10 mouse cellular contexts compared by ENCODE assay signal in the genomic region with DNA sequence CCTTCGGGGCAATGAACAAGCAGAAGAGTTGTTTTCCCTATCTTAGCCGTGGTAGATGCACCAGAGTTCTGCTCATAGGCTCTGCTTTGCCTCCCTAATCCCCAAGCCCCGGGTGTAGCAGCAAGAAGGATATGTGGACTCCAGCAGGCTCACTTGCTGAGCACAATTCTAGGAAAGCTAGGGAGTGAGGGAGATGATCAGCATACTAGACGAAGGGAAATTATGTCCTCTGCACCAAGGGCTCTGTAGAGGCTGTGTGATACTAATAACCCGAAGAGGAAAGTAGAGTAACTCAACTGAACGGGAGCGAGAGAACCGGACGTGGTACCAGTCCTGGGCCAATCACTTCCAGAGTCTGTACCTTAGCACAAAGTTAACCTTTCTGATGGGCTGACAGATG. TPM values are rescaled to one million over a fixed set of nuclear protein-coding genes. Genes with fewer than 3 reads are reported as not detected.
DNase-seq lines count a peak whose midpoint lies in the region; ATAC-seq and TF ChIP-seq lines count a peak whose summit lies in the region.
"Had no signal": no experiment of that assay in that cellular context is flagged by ENCODE, and none has a peak within 500 bp of the region (broad histone marks: within the 10 kb centered on the region; RNA-seq: fewer than 3 reads in every experiment).

Gene Cartpt (minus strand): TSS at position 127 of the 400 bp plus-strand sequence.

- ATAC-seq in kidney, embryonic 15.5 days (replicated peaks; ENCODE audit: low FRiP score), result no peak
- ATAC-seq in embryonic facial prominence, embryonic 14.5 days (ENCODE audit: low read depth), result no peak
- no peak for ATAC-seq in hindbrain, postnatal 0 days
- no peak; the same call in 1 of the 2 replicates for ATAC-seq in midbrain, embryonic 16.5 days
- ATAC-seq in liver, embryonic 12.5 days, result no peak

- 41% methylated on average over 9 of the region's 9 CpGs for WGBS in kidney, embryonic 15.5 days
- WGBS in embryonic facial prominence, embryonic 14.5 days, result 37% methylated on average over 9 of the region's 9 CpGs
- 35% methylated on average over 9 of the region's 9 CpGs for WGBS in hindbrain, postnatal 0 days
- WGBS in midbrain, embryonic 16.5 days, result 38% methylated on average over 9 of the region's 9 CpGs
- WGBS in liver, embryonic 12.5 days (ENCODE audit: insufficient replicate concordance), result 43% methylated on average over 9 of the region's 9 CpGs

- H3K9me3 ChIP-seq in kidney, embryonic 15.5 days (replicated peaks), result no peaks in the 10 kb centered on the region
- no peaks in the 10 kb centered on the region for H3K9me3 ChIP-seq in embryonic facial prominence, embryonic 14.5 days (ENCODE audit: control insufficient read depth, low read length)
- H3K9me3 ChIP-seq in hindbrain, postnatal 0 days (ENCODE audit: low read length), result no peaks in the 10 kb centered on the region
- no peaks in the 10 kb centered on the region for H3K9me3 ChIP-seq in midbrain, embryonic 16.5 days (replicated peaks; ENCODE audit: control insufficient read depth, low read length, poor library complexity, severe bottlenecking)
- no peaks in the 10 kb centered on the region for H3K9me3 ChIP-seq in liver, embryonic 12.5 days (replicated peaks)

- peaks cover 11% of the 10 kb centered on the region for H3K4me1 ChIP-seq in kidney, embryonic 15.5 days
- H3K4me1 ChIP-seq in embryonic facial prominence, embryonic 14.5 days (ENCODE audit: control insufficient read depth, insufficient read depth, low read length), result 0 out of 2 replicates have a peak, but pooled peaks cover 6% of the 10 kb centered on the region
- H3K4me1 ChIP-seq in hindbrain, postnatal 0 days (ENCODE audit: insufficient read depth, low read length), result no peaks in the 10 kb centered on the region
- H3K4me1 ChIP-seq in midbrain, embryonic 16.5 days (ENCODE audit: control insufficient read depth, insufficient read depth, low read length), result peaks cover 15% of the 10 kb centered on the region
- no peaks in the 10 kb centered on the region for H3K4me1 ChIP-seq in liver, embryonic 12.5 days

- no peak for TF ChIP-seq CTCF in hindbrain, postnatal 0 days (IDR thresholded peaks at IDR 0.05; ENCODE audit: low read depth)

- H3K27ac ChIP-seq in kidney, embryonic 15.5 days, result no peak within 1 kb of the TSS
- H3K27ac ChIP-seq in embryonic facial prominence, embryonic 14.5 days (replicated peaks; ENCODE audit: low read depth, low read length), result no peak within 1 kb of the TSS
- no peak within 1 kb of the TSS for H3K27ac ChIP-seq in hindbrain, postnatal 0 days
- H3K27ac ChIP-seq in midbrain, embryonic 16.5 days (ENCODE audit: low read length), result no peak within 1 kb of the TSS
- H3K27ac ChIP-seq in liver, embryonic 12.5 days, result no peak within 1 kb of the TSS
- H3K27ac ChIP-seq: liver, embryonic 14.5 days had no signal

- no peak for DNase-seq in kidney, postnatal 25 days
- DNase-seq in embryonic facial prominence, embryonic 14.5 days (ENCODE audit: low spot score), result no peak
- DNase-seq in hindbrain, postnatal 0 days (ENCODE audit: low spot score), result no peak
- DNase-seq in urinary bladder, postnatal 10 days (ENCODE audit: low spot score), result no peak
- DNase-seq in thymus, postnatal 0 days (ENCODE audit: low spot score), result no peak

- H3K27me3 ChIP-seq in kidney, embryonic 15.5 days, result peaks cover 52% of the 10 kb centered on the region
- peaks cover 47% of the 10 kb centered on the region for H3K27me3 ChIP-seq in embryonic facial prominence, embryonic 14.5 days (replicated peaks; ENCODE audit: control insufficient read depth, insufficient read depth, low read length)
- H3K27me3 ChIP-seq in hindbrain, postnatal 0 days (ENCODE audit: insufficient read depth, low read length), result peaks cover 11% of the 10 kb centered on the region; the same call in 1 of the 2 replicates
- peaks cover 19% of the 10 kb centered on the region for H3K27me3 ChIP-seq in midbrain, embryonic 16.5 days (ENCODE audit: control insufficient read depth, insufficient read depth, low read depth, low read length)
- peaks cover 41% of the 10 kb centered on the region for H3K27me3 ChIP-seq in liver, embryonic 12.5 days (replicated peaks)

- H3K4me2 ChIP-seq in kidney, embryonic 15.5 days, result peak within 1 kb of the TSS; percentile 50
- H3K4me2 ChIP-seq in embryonic facial prominence, embryonic 14.5 days (ENCODE audit: low read depth, low read length), result peak within 1 kb of the TSS; percentile 45
- peak within 1 kb of the TSS; percentile 59 for H3K4me2 ChIP-seq in hindbrain, postnatal 0 days (ENCODE audit: low read depth, low read length)
- H3K4me2 ChIP-seq in midbrain, embryonic 16.5 days (ENCODE audit: low read length), result peak within 1 kb of the TSS; percentile 62
- no peak within 1 kb of the TSS for H3K4me2 ChIP-seq in liver, embryonic 12.5 days

- H3K9ac ChIP-seq in kidney, embryonic 15.5 days, result no peak within 1 kb of the TSS
- no peak within 1 kb of the TSS for H3K9ac ChIP-seq in embryonic facial prominence, embryonic 14.5 days (ENCODE audit: low read depth, low read length)
- H3K9ac ChIP-seq in hindbrain, postnatal 0 days (replicated peaks; ENCODE audit: low read length), result peak within 1 kb of the TSS; percentile 35
- H3K9ac ChIP-seq in midbrain, embryonic 16.5 days (ENCODE audit: low read depth, low read length), result peak within 1 kb of the TSS; percentile 63
- no peak within 1 kb of the TSS for H3K9ac ChIP-seq in liver, embryonic 12.5 days
- H3K9ac ChIP-seq: liver, embryonic 14.5 days had no signal

- no peaks in the 10 kb centered on the region for H3K36me3 ChIP-seq in kidney, embryonic 15.5 days
- H3K36me3 ChIP-seq in embryonic facial prominence, embryonic 14.5 days (ENCODE audit: control insufficient read depth, insufficient read depth, low read length), result no peaks in the 10 kb centered on the region
- no peaks in the 10 kb centered on the region for H3K36me3 ChIP-seq in hindbrain, postnatal 0 days (ENCODE audit: insufficient read depth, low read length)
- no peaks in the 10 kb centered on the region for H3K36me3 ChIP-seq in midbrain, embryonic 16.5 days (ENCODE audit: control insufficient read depth, insufficient read depth, low read length)
- H3K36me3 ChIP-seq in liver, embryonic 12.5 days, result no peaks in the 10 kb centered on the region

- peak within 1 kb of the TSS; percentile 25 for H3K4me3 ChIP-seq in kidney, embryonic 15.5 days (replicated peaks)
- H3K4me3 ChIP-seq in embryonic facial prominence, embryonic 14.5 days (ENCODE audit: low read depth, low read length), result peak within 1 kb of the TSS; percentile 21
- peak within 1 kb of the TSS; percentile 34 for H3K4me3 ChIP-seq in hindbrain, postnatal 0 days (ENCODE audit: low read length)
- peak within 1 kb of the TSS; percentile 45 for H3K4me3 ChIP-seq in midbrain, embryonic 16.5 days (ENCODE audit: low read depth, low read length)
- H3K4me3 ChIP-seq in liver, embryonic 12.5 days, result no peak within 1 kb of the TSS

RNA-seq across cellular contexts. Expression of gene Cartpt, which starts in this region (rescaled TPM):
- polyA plus RNA-seq in kidney, embryonic 15.5 days (2015; fragmentation: Nextera tagmentation; extraction: Ambion mirVana), result 0.93 and 4.7 TPM in 2 replicates
- 3.1 and 3.2 TPM in 2 replicates for polyA plus RNA-seq in embryonic facial prominence, embryonic 14.5 days (2014; fragmentation: Nextera tagmentation; extraction: Ambion mirVana)
- 18.8 and 29.4 TPM in 2 replicates for total RNA-seq in hindbrain, postnatal 0 days (2014; rRNA removed)
- polyA plus RNA-seq in hindbrain, postnatal 0 days (2015; fragmentation: Nextera tagmentation; extraction: Ambion mirVana), result 43.3 and 45.8 TPM in 2 replicates
- polyA plus RNA-seq in midbrain, embryonic 16.5 days (2015; fragmentation: Nextera tagmentation; extraction: Ambion mirVana), result 13.4 and 17.0 TPM in 2 replicates
- 0.35 TPM in 1 of 2 replicates, not detected in the other for polyA plus RNA-seq in liver, embryonic 12.5 days (2016; fragmentation: Nextera tagmentation; extraction: Ambion mirVana)
- polyA plus RNA-seq in thymus, postnatal 0 days (2015; fragmentation: Nextera tagmentation; extraction: Ambion mirVana), result 0.17 and 0.29 TPM in 2 replicates
- total RNA-seq: MEL had no signal
- polyA plus RNA-seq: liver, embryonic 14.5 days had no signal

Comparison
In these comparisons a context has a peak if more than half of its experiments do, and no peak if none do; other contexts are left out.
1. H3K9ac ChIP-seq: peak in hindbrain, postnatal 0 days (single experiment) and midbrain, embryonic 16.5 days (single experiment); none in kidney, embryonic 15.5 days (single experiment), embryonic facial prominence, embryonic 14.5 days (single experiment) and liver, embryonic 12.5 days (single experiment).